Mouse (Mus musculus): ENCODE data around the gene Gabra6.

Gabra6 gene

DNA sequence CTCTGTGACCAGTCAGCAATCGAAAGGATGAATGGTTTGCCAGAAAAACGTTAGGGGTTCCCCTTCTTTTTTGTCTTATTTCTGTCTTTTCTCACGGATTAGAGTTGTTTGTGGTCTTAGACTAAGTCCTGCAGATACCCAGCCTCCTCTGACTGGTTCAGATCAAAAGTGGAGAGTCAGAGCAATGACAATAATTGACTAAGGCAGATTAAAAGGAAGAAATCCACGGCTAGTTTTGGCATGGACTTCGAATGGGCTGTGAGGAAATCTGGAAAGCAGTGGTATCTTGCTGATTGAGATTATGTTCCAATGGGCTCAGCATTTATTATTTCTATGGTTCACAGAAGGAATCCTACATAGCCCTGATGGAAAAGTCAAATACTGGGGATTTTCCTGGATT, at the start of gene Gabra6:
Gabra6 (minus strand) TSS at position 191 of the 400 bp plus-strand sequence.
- DNase-seq (ENCODE audit: low read depth, low spot score): no peak

DNA sequence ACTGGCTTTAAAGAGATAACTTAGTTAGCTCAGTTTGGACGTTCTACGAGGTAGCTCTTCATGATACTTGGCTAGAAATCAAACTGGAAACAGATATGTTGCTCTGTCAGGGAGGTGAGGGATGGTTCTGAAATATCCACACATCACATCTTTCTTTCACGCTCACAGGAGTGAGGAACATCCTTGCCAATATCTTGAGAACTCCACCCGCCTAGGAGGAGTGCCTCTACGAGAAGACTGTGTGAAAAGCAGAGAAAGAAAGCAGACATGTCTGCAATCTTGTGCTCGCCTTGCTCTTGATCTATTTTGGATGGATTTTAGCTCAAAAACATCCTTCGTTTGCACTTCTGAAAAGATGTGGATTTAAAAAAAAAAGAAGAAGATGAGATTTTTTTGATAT, 44.7 kb upstream of the Gabra6 start:
- DNase-seq (ENCODE audit: low read depth, low spot score): no peak

DNA sequence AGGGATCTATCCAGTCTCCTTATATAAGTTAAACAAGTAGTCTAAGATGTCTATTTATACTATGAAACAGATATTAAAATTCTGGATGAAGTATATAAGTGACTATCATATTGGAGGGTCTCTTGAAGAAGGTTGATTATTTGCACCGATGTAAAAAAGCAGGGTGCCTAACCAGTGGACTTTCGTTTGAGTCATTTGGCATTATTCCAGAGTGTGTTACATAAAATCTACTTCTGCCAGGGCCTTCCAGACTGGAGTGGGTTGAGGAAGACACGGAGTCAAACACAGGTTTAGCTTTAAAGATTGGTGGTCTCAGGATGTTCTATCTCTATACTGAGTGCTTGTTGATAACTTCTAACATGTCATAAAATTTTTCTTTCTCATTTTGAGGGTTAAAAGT, 11.2 kb upstream of the Gabra6 start:
- DNase-seq (ENCODE audit: low read depth, low spot score): no peak

DNA sequence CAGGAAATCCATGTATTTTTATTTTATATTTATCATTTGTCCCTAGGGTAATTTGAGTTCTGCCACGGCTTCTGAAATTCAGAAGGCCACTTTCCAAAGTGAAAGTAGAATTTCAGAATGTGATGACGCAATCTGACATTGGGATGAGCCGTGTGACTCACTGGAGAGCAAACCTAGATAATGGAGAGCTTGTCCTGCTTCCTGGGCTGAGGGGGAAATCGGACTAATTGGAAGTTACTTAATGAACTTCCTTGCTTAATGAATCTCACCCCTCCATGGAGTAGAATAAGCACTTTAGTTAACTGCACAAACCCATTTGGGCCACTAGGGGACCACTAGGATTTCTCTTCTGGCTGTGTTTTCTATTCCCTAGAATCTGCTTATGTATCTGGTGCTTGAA, 5.4 kb upstream of the Gabra6 start:
- no peak for DNase-seq (ENCODE audit: low read depth, low spot score)

DNA sequence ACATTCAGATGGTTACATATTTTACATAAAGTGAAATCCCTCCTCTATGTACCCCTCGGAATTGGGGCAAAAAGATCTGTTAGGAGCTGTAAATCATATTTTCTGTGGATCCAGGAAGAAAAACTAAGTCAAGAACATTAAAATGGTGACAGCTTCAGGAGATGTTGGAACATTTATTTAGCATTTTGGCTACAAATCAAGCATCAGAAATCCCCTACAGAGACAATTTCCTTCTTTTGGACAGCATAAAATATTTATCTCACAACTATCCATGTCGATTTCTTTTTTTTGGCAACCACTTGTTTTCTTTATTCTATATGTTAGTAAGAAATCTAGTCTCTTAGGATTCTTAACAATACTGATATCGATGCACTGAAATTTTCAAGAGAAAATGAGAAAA, 688 bp upstream of the Gabra6 start:
- DNase-seq (ENCODE audit: low read depth, low spot score): no peak

DNA sequence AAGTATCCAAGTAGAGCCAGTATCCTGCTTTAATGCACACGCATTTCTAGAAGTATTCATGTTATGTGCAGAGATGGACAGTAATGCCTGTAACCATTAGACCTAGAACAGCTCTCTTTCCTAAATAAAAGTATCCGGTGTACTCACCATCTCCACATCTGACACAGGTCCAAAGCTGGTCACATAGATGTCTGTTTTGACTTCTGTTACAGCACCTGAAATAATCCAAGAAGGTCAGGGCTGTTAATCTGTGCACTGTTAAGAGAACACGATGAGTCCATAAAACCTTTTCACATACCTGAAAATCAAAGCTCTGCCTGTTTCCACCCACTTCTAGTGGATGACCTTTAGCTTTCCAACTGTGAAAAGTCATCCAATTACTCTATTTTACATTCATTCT, 1.4 kb downstream of the Gabra6 start:
- no peak for DNase-seq (ENCODE audit: low read depth, low spot score)

DNA sequence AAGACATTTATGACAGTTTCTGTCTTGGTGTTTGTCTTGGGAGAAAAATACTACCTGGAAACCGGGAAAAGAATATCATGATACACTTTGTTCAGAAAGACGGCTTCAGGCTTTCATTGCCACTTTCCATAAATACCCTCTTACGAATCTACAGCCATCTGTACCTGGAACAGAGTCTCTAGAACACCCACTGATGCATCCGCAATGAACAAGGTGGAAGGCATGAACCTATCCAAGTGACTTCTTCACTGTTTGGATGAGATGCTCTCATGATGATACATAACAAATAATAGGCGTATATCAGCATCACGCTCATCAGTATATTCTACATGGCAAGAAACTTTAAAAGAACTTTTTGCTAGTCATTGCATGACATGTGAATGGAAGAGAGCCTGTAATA, 1.8 kb downstream of the Gabra6 start:
- no peak for DNase-seq (ENCODE audit: low read depth, low spot score)

DNA sequence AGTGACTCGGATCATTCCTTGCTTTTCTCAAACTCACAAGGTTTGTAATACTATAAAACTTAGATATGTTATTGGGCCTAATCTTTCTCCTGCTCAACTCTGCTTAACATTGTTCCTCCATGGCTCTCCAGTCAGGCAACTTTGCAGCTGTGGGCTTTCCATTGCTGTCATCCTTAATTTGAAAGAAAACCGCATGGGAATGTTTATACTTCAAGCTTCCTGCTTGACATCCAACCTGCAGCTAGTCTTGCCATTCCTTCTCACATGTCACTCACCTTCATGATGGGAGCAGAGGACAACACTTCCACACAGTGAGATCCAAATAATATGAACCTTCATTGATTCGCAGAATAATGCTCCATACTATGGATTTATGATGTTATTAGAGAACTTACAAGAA, 2.9 kb downstream of the Gabra6 start:
- DNase-seq (ENCODE audit: low read depth, low spot score): no peak

DNA sequence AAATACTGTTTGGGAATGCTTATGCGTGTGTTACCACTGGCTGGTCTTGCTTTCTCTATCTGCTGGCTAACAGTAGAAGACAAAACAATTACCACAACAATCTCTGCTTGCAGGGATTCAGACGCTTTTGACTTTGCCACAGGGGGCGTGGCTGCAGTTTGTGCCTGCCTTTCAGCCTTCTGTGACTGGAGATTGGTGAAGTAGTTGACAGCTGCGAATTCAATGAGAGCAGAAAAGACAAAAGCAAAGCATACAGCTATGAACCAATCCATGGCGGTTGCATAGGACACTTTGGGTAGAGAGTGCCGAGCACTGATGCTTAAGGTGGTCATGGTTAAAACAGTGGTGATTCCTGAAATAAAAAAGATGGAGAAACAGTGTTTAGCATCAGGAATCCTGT, 6.0 kb downstream of the Gabra6 start:
- DNase-seq (ENCODE audit: low read depth, low spot score): no peak

DNA sequence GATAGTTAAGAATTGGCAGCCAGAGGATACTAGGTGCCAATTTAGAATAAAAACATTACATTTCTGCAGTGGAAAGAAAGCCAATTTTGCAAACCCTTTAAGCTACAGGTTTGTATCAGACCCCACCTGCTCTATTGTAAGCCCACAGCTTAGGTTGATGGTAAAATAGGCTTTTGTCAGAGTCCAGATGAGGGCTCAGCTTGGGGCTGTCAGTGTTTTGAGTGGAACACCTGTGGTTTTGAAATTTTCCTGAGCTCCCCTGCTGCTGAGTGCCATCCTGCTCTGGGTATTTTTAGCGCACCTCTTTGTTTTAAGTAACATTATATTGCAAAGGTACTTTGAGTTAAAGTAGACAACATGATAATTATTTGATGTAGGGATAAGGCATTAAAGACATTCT, 10.0 kb downstream of the Gabra6 start:
- no peak for DNase-seq (ENCODE audit: low read depth, low spot score)

DNA sequence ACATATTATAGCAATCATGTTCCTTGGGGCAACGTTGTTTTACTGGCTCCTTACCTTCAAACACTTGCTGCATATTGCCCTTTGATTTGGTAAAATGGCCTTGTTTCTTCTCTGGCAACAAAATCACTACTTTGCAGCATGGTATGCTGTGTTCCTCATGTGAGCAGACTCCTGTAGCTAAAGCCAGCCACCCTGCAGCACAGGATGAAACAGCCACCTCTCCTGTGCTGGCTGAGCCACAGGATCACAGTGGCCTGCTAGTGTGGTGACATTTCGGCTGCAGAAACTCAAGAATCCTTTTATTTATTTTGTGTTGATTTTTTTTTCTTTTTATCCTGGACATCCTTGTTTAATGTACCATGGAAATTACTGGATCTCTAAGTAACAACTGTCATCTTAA, 11.8 kb downstream of the Gabra6 start:
- no peak for DNase-seq (ENCODE audit: low read depth, low spot score)

DNA sequence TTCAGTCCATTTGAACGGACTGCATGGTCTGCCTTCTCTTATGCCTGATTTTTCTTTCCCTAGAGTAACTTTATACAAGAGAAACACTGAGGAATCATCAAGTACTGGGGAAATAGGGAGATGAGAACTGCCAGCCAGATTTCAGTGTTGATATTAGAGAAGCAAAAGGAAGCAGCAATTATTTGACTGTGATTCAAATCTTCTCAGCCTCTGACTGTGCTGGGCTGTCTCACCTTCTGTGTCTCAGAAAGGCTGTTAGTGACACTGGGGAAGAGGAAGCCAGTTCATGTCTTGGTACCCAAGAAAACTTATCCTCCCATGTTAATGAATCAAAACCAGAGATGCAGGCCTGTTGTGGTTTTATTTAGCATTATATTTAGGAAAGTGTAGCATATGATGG, 14.8 kb downstream of the Gabra6 start:
- no peak for DNase-seq (ENCODE audit: low read depth, low spot score)

DNA sequence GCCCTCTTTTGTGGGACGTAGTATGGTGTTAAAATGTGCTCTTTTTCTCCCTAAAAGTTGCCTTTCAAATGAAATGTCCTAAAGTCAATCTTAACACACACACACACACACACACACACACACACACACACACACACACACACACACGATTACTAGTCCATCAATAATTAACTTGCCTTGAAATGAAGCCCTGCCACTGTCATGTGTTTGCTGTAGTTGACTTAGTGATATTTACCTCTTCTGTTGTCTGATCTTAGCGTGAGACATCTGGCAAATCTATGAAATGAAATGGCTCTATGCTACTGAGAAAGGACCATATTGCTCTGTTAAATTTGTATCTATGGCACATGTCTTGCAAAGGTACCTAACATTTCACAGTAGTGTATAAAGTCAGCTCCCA, 61.9 kb downstream of the Gabra6 start:
- DNase-seq (ENCODE audit: low read depth, low spot score): no peak

Measured in c-Kit-negative CD71-positive TER-119-positive erythroid progenitor cells, embryonic 14.5 days (primary cell).